Mouse (Mus musculus) heart, embryonic 13.5 days (tissue): ENCODE results near the gene Mccc2. TPM values are rescaled to one million over a fixed set of nuclear protein-coding genes. Genes with fewer than 3 reads are reported as not detected.

Experiments
- polyA plus RNA-seq: library from polyadenylated mRNA; unstranded; fragments of >200 nt; fragmentation: Nextera tagmentation; extraction: Ambion mirVana; gene quantifications from 2 replicates; pipeline ENCODE4 v1.2.1, GENCODE M21; 2015

The Mccc2 gene
- polyA plus RNA-seq, 1 experiment from 2014 or later, result 24.7 TPM

Other genes starting within 250 kb of the Mccc2 start
- 0.19 and 0.52 TPM in 2 replicates for gene Cartpt, start 114.5 kb downstream of the Mccc2 start, polyA plus RNA-seq
- gene Bdp1, start 88.4 kb upstream of the Mccc2 start, polyA plus RNA-seq, result 17.9 and 19.2 TPM in 2 replicates
- gene Serf1, start 92.4 kb upstream of the Mccc2 start, polyA plus RNA-seq, result 116 and 119 TPM in 2 replicates
- gene Smn1, start 109.2 kb upstream of the Mccc2 start, polyA plus RNA-seq, result 30.4 and 30.5 TPM in 2 replicates
- 0.13 and 0.19 TPM in 2 replicates for gene Naip2, start 186.5 kb upstream of the Mccc2 start, polyA plus RNA-seq
- gene Naip5, start 230.7 kb upstream of the Mccc2 start, polyA plus RNA-seq, result 0.10 and 0.19 TPM in 2 replicates